Mouse (Mus musculus) gastrocnemius, postnatal 4 days (tissue): ENCODE data around the gene Id1. TPM values are rescaled to one million over a fixed set of nuclear protein-coding genes. Genes with fewer than 3 reads are reported as not detected.

Experiments used
- DNase-seq, 2 experiments: peaks; one replicate each; pipeline ENCODE4 v3.0.0; 2021 to 2022; ENCODE audit warnings: low spot score in 2 of 2, mixed read lengths in 2 of 2
- long read RNA-seq, 2 experiments: library from polyadenylated mRNA; stranded (forward); transcript quantifications; one replicate each; pipeline ENCODE4 v2.0.0; 2021
- total RNA-seq, 2 experiments: library from RNA; stranded (reverse); gene quantifications; 2 replicates each; pipeline ENCODE4 v1.2.3; 2021

The Id1 gene
- total RNA-seq, result 10 to 100 TPM; 27.7 to 29.4 TPM
- long read RNA-seq, experiment 1, transcript Id1-201 (2 exons, 934 nt), result major isoform, 7 of 8 reads
- long read RNA-seq, experiment 1, partial matches to known transcripts, result 0 of 8 reads
- long read RNA-seq, experiment 1, other reads (novel, unspliced or antisense), result 0 of 8 reads
- long read RNA-seq, experiment 2, partial matches to known transcripts, result 0 of 5 reads
- long read RNA-seq, experiment 2, other reads (novel, unspliced or antisense), result 0 of 5 reads

DNA sequence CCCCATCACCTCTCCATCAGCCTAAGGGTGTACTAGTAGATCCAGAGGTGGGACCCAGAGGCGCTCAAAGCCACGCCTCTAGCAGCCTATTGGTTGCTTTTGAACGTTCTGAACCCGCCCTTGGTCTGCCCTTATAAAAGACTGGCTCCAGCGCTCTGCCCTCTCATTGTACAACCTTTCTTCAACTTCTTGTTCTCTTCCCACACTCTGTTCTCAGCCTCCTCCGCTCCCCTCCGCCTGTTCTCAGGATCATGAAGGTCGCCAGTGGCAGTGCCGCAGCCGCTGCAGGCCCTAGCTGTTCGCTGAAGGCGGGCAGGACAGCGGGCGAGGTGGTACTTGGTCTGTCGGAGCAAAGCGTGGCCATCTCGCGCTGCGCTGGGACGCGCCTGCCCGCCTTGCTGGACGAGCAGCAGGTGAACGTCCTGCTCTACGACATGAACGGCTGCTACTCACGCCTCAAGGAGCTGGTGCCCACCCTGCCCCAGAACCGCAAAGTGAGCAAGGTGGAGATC, at the start of gene Id1:
TSS of gene Id1 (plus strand) at position 162 of the 512 bp plus-strand sequence.
- peak; percentile 46 to 80 for DNase-seq

DNA sequence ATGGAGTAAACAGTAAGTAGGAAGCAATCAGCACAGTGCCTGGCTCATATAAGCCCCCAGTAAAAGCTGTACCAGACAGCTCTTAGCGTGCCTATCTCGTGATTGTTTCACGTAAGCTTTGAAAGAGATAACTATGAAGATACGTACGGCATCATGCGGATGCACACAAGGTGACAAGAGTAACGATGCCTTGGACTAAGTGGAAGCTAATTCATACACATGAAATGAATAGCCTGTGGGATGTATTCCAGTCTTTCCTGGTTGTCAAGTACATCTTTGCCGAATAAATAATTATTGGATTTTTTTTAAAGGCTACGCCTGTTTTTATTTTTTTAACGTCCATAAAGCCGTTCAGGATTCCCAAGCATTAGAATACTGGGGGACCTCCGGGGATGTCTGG, 49.7 kb upstream of the Id1 start:
- no peak for DNase-seq

DNA sequence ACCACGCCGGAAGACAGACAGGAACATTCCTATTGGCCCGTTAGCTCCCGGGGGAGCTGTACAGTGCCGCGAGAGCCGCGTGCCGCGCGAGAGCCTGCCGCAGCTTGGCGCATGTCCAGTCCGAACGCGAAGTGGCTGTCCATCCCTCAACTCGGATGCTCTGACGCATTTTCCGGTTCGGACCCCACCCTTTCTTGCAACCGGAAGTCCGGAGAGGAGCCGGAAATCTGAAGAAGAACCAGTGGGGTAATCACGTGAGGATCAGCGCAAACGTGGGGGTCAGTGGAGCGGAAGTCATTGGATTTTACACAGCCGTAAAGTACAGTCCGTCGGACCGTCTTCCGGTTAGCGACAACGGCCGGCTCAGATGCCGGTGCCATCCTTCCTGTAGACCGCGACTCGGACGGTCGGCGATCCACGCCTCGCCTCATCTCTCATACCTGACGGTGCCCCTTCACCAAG, 49.2 kb upstream of the Id1 start, which contains the start of gene Mcts2:
TSS of gene Mcts2 (plus strand) at position 230 of the 462 bp plus-strand sequence.
- peak; percentile 89 to 94 for DNase-seq

DNA sequence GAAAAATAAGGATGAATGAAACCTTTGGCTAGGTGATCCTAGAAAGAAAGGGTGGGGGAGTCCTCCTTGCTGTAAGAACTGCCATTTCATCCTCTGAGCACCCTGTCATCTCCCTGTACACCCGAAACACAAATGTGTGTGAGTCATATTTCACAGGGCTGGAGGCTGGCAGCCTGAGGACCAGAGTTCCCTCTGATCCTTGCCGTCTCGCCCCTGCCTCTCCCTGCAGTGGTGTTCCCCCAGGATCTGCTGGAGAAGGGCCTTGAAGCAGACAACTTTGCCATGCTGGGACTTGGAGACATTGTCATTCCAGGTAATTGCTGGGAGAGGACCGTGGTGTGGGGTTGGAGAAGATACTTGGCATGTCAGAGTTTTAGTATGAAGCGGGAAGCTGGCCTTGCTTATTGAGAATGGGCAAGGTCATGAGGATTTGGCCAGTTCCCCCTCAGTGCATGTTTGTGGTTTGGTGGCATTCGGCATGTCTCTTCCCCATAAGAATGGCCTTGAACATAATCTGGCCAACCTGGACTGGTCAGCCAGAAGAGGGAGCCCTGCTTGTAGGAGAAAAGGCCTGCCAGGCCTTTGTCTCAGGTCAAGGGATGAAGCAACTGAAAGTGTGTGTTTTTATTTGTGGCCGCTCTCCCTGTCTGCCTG, 44.4 kb upstream of the Id1 start:
- DNase-seq, result no peak

DNA sequence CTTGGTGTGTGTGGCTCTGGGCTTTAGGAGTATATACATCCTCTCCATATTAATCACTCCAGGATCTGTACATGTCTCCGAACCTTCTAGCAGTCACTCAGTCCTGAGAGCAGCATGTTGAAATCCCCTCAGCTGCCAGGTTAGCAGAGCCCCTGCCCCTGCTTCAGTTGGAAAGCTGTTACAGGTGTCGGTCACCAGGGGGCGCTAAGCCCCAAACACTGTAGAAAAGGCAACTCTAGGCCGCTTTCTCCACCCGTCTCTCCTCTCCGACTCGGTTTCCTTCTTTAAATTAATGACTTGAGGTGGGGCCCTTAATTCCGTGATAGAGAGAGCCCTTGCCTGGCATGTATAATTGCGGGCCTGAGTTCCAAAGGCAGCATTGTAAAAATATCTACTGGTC, 42.8 kb upstream of the Id1 start:
- DNase-seq, result peak in 1 of 2 experiments; percentile 69

DNA sequence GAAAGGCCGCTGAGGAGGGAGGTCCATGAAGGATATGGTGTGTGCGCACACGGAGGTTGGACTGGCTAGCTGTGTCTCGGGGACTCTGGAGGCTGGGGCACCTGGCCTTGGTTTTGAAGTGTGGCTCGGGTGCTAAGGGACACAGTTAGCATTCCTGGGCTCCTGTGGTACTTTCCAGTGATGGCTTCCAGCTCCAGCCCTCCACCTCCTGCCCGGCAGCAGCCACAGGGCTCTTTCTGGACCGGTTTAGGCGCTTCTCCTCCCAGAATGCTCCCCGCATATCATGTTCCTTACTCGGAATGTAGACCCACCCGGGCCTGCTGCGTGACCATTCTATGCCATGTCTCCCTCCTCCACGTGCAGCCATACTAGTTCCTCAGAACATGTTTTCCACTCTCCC, 42.3 kb upstream of the Id1 start:
- DNase-seq, result no peak

DNA sequence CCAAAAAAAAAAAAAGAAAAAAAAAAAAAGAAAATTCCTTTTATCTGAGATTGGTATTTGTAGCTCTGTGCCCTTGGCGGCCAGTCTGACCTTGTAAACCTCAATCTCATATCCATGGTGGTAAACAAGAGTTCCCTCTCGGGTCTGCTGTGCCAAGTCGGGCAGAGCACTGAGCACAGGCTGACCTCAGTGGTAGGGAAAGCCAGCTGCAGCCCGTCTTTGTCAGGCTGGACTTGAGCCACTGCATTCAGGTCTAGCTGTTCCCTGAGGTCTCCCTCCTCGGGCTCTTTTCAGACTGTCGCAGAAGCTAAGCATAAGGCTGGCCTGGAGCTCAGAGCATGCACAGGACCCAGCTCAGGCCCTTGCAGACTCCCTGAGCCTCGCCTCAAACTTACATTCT, 41.3 kb upstream of the Id1 start:
- DNase-seq, result no peak

DNA sequence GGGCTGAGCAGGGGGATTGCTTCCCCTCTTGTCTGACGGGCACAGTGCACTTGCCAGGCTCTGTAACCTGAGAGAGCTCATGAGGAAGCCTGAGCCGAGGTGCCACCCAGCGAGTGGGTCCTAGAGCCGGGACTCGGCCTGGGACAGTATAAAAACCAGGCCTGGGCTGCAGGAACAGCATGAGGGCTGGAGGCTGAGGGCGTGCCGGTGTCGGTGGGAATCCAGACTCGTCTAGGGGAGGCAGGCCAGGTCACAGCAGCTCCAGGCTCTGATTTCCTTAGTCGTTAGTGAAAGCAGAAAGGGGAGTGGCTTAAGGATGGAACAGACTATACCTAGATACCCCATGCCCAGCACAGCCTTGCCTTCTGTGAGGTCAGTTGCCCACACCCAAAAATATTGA, 40.0 kb upstream of the Id1 start:
- DNase-seq, result no peak

DNA sequence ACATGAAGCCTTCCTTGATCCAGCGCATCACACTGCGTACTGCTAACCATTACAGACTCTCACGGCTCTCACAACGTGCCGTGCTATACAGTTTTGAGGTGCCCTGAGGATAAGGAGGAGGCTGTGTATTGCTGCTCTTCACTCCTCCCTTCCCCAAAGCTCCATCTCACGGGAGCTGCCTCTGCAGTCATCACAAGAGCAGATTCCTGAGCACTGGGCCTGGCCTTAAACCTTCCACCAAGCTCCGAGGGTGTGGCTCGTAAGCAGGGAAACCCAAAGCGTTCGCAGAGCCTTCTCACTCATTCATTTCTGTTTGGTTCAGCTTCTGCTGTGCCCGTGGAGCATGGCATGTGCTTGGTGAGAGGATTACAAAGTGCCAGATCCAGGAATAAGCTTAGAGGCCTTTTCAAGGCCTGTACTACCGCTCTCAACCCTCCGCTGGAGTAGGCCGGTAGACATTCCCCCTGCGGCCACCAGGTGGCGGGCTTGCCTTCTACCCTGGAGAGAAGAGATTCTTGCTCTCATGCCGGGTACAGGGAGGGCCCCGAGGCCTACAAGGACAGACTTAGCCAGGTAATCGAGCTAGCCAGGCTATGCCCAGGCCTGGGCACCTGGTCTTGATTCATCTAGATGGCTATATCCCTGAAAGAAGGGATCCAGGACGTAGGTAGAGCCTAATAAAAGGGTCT, 39.4 kb upstream of the Id1 start:
- peak; percentile 90 to 91 for DNase-seq

DNA sequence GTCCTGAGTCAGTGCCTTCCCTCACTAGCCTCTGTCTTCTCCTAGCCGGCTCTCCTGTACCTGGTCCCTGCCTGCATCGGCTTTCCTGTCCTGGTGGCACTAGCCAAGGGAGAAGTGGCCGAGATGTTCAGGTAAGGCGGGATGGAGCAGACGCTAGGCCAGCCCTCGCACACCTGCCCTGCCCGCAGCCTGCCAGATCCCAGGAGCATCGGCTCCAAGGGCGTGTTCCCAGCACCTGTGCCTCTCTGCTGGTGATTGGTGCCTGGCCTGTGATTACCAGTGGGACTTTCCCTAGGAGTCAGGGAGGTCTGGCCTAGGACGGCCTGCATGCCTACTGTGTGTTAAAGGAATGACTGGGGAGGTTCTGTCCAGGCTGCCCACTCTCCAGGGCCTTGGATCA, 35.9 kb upstream of the Id1 start:
- no peak for DNase-seq

DNA sequence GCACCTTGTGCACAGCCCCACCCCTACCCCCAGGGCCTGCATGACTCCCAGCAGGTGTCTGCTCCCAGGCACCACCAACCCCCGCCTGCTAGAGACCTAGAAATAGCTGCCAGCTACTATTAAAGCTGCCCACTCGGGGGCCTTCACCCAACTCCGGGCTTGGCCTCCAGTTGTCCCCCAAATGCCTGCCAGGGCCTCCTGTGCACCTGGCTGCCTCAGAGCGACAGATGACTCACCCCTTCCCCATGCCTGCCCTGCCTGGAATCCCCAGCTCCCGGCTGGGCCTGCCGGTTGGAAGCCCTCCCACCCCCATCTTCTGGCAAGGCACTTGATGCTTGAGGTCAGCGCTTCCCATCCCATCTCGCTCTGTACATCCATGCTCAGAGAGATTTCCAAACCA, 35.3 kb upstream of the Id1 start:
- DNase-seq, result no peak

DNA sequence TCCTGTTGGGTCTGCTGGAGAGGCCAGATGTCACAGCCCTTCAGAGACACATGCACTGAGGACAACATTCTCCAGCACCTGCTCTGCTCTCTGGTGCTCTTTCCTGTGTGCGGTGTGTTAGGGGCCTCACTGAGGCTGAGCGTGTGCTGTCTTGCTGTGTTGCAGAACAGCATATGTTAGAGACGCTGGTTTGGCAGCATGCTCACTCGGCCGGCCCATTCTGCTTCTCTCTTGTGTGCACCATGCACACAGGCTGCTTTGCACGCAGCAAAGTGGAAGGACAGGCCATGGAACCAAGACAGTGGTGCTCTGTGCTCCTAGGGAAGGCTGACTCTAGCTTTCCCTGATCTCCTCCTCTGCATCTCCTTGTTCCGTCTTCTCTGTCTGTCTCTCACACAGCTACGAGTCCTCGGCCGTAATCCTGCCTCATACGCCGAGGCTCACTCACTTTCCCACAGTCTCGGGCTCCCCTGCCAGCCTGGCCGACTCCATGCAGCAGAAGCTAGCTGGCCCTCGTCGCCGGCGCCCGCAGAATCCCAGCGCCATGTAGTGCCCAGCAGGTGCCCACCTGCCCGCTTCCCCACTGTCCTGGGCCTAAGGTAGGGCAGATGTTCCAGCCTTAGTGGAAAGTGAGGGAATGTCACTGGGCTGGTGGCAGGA, 32.3 kb upstream of the Id1 start:
- no peak for DNase-seq

DNA sequence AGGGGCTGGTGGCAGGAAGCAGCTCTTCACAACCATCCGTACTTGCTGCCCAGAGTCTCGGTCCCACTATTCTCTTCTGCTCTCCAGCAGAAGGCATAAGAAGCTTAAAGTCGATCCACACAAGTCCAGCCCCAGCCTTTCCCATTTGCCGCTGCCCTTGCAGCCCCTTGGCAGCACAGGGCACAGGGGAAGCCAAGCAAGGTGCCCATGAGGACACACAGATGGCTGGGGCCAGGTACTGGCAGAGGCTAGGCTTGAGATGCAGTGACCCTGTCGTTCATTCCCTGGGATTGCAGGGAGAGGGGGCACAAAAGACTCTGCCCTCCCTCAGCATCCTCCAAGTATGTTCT, 31.8 kb upstream of the Id1 start:
- no peak for DNase-seq

DNA sequence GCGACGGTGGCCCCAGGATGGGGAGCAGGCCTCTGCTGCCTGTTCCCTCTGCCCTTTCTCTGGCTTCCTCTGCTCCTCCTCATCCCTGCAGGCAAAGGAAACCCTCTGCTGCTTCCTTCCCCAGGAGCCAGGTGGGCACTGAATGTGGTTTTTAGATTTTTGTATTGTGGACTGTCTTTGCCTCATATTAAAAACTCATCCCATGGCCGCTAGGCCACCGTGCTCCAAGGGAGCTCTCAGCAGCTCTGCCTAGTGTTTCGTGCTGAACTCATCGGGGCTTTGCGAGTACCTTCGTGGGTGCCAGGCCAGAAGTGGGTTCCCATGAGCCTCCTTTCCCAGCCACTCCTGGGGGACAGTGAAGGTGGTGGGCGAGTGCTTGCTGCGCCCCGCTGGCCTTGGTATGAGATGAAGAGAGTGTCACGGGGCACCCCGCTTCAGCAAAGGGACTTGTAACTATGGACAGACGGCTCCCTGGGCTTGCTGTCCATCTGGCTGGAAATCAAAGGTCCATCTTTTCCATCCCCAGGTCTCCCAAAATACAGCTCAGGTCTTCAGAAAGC, 31.2 kb upstream of the Id1 start:
- DNase-seq, result no peak

DNA sequence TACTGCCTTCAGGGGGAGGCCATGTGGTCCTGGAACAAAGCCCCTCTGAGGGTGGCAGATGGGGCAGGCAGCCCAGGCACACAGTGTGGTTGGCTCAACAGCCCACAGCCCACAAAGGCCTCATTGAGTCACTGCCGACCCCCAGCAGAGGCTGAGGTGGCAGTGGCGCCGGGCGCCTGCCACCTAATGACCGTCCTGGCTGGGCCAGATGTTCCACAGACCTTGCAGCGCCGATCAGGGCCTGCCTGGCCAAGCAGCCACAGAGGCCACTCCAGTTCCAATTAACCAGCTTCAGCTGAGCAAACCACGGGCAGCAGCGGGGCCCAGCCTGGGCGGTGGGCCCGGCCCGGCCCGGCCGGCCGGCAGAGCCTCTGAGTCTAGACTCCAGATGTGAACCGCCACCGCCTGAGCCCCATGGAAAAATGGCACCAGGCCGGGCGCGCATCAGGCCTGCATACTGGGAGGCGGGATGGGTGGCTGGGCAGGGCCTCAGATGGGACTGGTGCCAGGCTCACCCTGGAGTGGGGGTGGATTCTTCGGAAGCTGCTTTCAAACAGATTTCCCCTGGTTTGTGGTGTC, 30.0 kb upstream of the Id1 start:
- DNase-seq, result peak; percentile 74 to 87

DNA sequence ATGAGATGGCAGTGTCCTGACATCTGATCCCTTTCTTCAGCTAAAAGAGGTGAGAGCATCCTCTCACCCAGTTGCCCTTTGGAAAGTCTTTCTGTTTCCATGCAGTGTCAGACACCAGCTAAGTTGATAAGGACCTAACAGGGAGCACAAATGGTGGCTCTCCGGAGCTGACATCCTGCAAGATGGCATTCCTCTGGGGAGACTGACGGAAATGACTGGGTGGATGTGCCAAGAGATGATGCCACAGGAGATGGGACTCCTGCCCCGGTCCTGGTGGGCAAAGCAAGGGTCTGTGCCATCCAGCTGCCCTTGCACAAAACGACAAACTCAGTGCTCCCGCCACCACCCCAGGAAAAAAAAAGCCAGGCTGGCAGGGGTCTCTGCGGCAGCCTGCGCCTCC, 28.9 kb upstream of the Id1 start:
- no peak for DNase-seq

DNA sequence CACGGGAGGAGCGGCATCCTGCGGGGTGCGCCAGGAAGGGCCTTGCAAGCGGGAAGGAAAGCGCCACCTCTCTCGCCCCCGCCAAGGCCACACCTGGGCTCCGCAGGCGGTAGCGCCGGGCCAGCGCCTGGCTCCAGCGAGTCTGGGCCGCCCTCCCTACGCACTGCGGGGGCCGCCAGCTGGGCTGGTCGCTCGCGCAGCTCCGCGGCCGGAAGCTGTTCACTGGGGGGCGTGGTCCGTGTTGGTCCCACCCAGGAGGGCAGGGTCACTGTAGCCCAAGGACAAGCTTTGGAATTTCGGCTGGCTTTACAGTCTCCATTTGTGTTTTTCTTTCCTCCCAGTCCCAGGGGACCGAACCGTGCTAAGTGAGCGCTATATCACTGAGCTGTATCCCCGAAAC, 28.4 kb upstream of the Id1 start:
- DNase-seq, result peak; percentile 85 to 92

DNA sequence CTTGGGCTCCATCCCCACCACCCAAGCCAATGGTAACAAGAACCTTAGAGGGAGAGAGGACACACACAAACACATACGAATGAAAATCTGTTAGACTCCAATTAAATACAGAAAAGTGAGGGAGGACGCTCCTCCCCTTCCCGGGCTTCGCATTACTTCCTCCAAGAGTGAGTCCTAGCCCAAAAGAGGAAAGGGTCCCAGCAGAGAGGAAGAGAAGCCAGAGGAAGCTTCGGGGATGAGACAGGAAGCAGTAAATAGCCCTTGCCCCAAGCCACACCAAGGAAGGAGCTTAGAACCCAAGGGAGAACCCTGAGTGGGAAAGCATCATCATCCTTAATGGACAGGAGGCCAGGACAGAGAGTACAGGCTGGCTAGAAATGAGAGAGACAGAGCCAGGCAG, 27.0 kb upstream of the Id1 start:
- DNase-seq, result no peak

DNA sequence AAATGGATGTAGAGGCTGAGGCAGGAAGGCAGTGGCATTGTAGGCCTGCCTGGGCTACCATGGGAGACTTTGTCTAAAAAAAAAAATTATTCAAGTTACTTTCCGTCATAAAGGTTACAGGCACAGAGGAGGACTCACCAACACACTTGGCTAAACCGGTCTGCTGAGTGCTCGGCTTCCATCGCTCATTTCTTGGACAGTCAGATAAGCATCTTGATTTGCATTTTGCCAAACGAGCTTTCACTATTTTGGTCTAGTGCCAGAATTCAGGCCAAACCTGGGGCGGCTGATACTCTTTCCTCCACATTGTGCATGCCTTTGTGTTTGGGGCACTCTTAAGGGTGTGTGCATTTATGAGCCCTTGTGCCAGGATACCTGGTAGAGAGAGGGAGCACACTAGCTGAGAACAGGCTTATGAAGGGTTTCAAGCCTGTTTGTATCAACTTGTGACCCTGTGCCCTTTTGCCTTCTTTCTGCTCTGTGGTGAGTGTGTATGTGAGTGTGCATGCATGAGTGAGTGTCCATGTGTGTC, 19.7 kb upstream of the Id1 start:
- DNase-seq, result no peak

DNA sequence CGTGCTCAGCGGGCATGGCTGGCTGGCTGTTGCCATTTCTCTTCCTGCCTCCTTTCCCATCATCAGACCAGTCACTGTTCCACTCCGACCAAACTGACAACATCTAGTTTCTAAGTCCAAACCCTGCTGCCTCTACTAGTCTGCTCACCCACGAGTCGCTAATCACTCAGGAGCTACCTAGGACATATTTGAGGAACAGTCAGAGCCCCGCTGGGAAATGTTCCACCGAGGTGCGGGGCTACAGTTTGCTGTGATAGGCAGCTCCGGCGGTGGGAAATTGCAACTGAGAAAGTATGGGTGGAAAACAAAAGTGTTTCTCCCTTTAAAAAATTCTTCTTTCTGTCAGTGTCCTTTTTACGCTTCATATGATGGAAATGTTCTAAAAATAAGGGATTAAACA, 18.4 kb upstream of the Id1 start:
- DNase-seq, result no peak

DNA sequence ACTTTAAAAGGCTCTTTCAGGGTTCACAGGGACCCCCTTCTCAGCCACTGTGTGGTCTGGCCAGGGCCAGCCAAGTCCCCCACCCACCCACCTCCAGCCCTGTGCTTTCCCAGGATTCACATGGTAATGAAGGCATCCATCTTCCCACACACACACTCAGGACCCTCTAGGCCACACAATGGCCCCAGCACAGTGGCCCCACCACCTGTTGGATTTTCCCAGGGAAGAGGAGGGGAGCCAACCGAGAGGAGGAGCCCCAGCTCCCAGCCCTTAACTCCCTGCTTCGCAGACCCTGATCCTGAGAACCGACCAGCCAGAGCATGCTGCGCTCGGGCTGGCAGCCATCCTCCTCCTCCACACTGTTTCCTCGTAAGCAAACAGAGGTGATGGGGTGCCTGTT, 18.0 kb upstream of the Id1 start:
- no peak for DNase-seq
